Comparison of ENCODE assay signal across 14 mouse cellular contexts in the genomic region with DNA sequence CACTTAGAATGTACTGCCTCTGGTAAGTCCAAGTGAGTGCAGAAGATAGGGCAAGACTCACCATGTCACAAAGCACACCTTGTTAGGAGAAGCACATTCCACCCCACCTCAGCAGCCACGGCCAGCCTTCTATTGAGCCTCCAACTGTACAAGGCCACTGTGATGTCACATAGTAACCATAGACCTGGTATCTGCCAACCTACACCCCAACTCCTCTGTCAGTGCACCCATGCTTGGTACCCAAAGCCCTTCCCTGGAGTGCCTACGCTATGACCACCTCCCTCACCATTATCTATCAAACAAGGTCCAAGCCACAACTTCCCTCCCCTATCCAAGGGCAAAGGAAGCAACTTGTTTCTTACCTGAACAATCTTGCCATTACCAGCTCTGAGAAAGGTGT. TPM values are rescaled to one million over a fixed set of nuclear protein-coding genes. Genes with fewer than 3 reads are reported as not detected.
DNase-seq lines count a peak whose midpoint lies in the region; TF ChIP-seq lines count a peak whose summit lies in the region.
"Had no signal": no experiment of that assay in that cellular context is flagged by ENCODE, and none has a peak within 500 bp of the region (broad histone marks: within the 10 kb centered on the region; RNA-seq: fewer than 3 reads in every experiment).

No protein-coding gene starts in this region.

- no peaks in the 10 kb centered on the region for H3K36me3 ChIP-seq in myocyte (ENCODE audit: control insufficient read depth, insufficient read depth)

- H3K27me3 ChIP-seq in myocyte (ENCODE audit: control insufficient read depth, insufficient read depth, insufficient read length): no peaks in the 10 kb centered on the region
- H3K27me3 ChIP-seq: embryonic facial prominence, embryonic 12.5 days had no signal

- H3K4me1 ChIP-seq in brown adipose tissue, adult 24 weeks (ENCODE audit: control insufficient read depth, insufficient read depth, insufficient read length, low read length): peaks cover 38% of the 10 kb centered on the region
- H3K4me1 ChIP-seq: embryonic facial prominence, embryonic 12.5 days had no signal

- H3K4me3 ChIP-seq in layer of hippocampus, adult 2 months: no peak overlapping the region
- no peak overlapping the region for H3K4me3 ChIP-seq in brown adipose tissue, adult 24 weeks (ENCODE audit: insufficient read depth, low read depth, low read length)
- H3K4me3 ChIP-seq in myocyte: no peak overlapping the region
- H3K4me3 ChIP-seq: embryonic facial prominence, embryonic 12.5 days had no signal

- no peak for TF ChIP-seq POLR2A in myocyte (IDR thresholded peaks at IDR 0.05; ENCODE audit: insufficient read length, low read depth)

- no peak overlapping the region for H3K4me2 ChIP-seq in myocyte (ENCODE audit: low read depth)
- H3K4me2 ChIP-seq: embryonic facial prominence, embryonic 12.5 days had no signal

- H3K79me2 ChIP-seq in myocyte (ENCODE audit: control insufficient read depth, insufficient read depth): no peaks in the 10 kb centered on the region

- intact Hi-C loops in heart, postnatal 36 days (cut with DNase I): loop anchor here (5.0 kb wide), 1 partner anchor 33 kb away; no protein-coding TSS in a partner anchor

- H3ac ChIP-seq in myocyte (ENCODE audit: control insufficient read depth, insufficient read length): no peak overlapping the region

- TF ChIP-seq CTCF in layer of hippocampus, adult 2 months (conservative IDR thresholded peaks at IDR 0.05): no peak

- H3K27ac ChIP-seq in layer of hippocampus, adult 2 months: peak overlapping the region; percentile 83; the same call in 1 of the 2 replicates
- H3K27ac ChIP-seq in brown adipose tissue, adult 24 weeks (replicated peaks; ENCODE audit: low read depth, low read length): 0 out of 2 replicates have a peak overlapping the region, but pooled peaks have one; percentile 0
- H3K27ac ChIP-seq: embryonic facial prominence, embryonic 12.5 days had no signal

- peak; percentile 91 for DNase-seq in heart, adult 11 months
- DNase-seq in heart, postnatal 36 days: no peak
- DNase-seq in layer of hippocampus, adult 2 months (ENCODE audit: low spot score in 2 of 2): no peak
- no peak for DNase-seq in layer of hippocampus, postnatal 25 days (ENCODE audit: extremely low spot score in 1 of 2, low spot score in 1 of 2)
- DNase-seq in spleen, adult 12 weeks (ENCODE audit: low spot score): no peak
- DNase-seq: adrenal gland, adult 2 months; adrenal gland, postnatal 36 days; cerebellum, adult 11 months; cerebellum, adult 8-10 months; forebrain, postnatal 0 days; kidney, adult 11 months had no signal

TF ChIP-seq in myocyte, 11 proteins besides CTCF, POLR2A, EP300 and RAD21:
- peak; percentile 56 for TF ChIP-seq POLR2AphosphoS2 (IDR thresholded peaks at IDR 0.05; ENCODE audit: insufficient read length, low read depth)
- no peak for TF ChIP-seq CEBPB (IDR thresholded peaks at IDR 0.05; ENCODE audit: insufficient read depth, poor library complexity, severe bottlenecking)
TF ChIP-seq in myocyte: peak in this region for 1.

RNA-seq across cellular contexts. Expression of gene Plcg1, which starts 37.9 kb away (rescaled TPM):
- 10 to 100 TPM; 56.7 to 73.1 TPM for total RNA-seq in heart, postnatal 36 days (2021)
- total RNA-seq in layer of hippocampus, adult 2 months (2021): 100 to 1,000 TPM; 103 to 108 TPM
- 10 to 100 TPM; 95.9 to 96.4 TPM for total RNA-seq in layer of hippocampus, postnatal 25 days (2021)
- polyA plus RNA-seq in brown adipose tissue, adult 24 weeks (2012; ENCODE audit: insufficient read depth, insufficient read length, missing spikeins): 18.2 TPM in 2 replicates
- polyA plus RNA-seq in myocyte (2012; fragmentation: generic; extraction: Trizol): 36.6 TPM
